Mouse (Mus musculus): ENCODE measurements around the gene Rab39b.

Rab39b gene

GRCm38 (mm10) chrX:75577582-75578324 lies at the start of gene Rab39b:
Gene Rab39b (minus strand): TSS chrX:75578231.
- DNase-seq (ENCODE audit: extremely low read depth, low read depth), result no peak

- DNase-seq (ENCODE audit: extremely low read depth, low read depth), result no peak
Observed at GRCm38 (mm10) chrX:75578539-75578938, 508 bp upstream of the Rab39b start.

All from MEL-GATA-1-ER (cell line).